Mouse (Mus musculus): ENCODE results near the gene Zbtb1. TPM values are rescaled to one million over a fixed set of nuclear protein-coding genes. Genes with fewer than 3 reads are reported as not detected.
A peak's percentile ranks its signal among the peaks of the same experiment; 100 is the strongest.

Zbtb1 gene
- total RNA-seq, 2 experiments from 2014 or later, result 3.7 to 4.6 TPM

- DNase-seq, result no peak
- intact Hi-C loops (cut with DNase I), result loop anchor here (10.0 kb wide), 1 partner anchor 107 kb away; no protein-coding TSS in a partner anchor
Measured at GRCm38 (mm10) chr12:76368201-76368789, 1.8 kb upstream of the Zbtb1 start.

GRCm38 (mm10) chr12:76368790-76369205 lies 1.3 kb upstream of the Zbtb1 start:
- intact Hi-C loops (cut with DNase I), result loop anchor here (10.0 kb wide), 1 partner anchor 106 kb away; no protein-coding TSS in a partner anchor
- DNase-seq, result peak; percentile 72

GRCm38 (mm10) chr12:76369206-76369977 lies 674 bp upstream of the Zbtb1 start, which contains the start of gene Zbtb25:
Zbtb25 (minus strand) TSS chr12:76369602.
- intact Hi-C loops (cut with DNase I), result loop anchor here (10.0 kb wide), 1 partner anchor 105 kb away; no protein-coding TSS in a partner anchor
- DNase-seq, result peak; percentile 88

GRCm38 (mm10) chr12:76370831-76371571 lies 935 bp downstream of the Zbtb1 start:
- intact Hi-C loops (cut with DNase I), result no loop called here
- peak; percentile 67 for DNase-seq

GRCm38 (mm10) chr12:76372046-76372445 lies 2.0 kb downstream of the Zbtb1 start:
- intact Hi-C loops (cut with DNase I), result no loop called here

GRCm38 (mm10) chr12:76372881-76373818 lies 3.1 kb downstream of the Zbtb1 start:
- intact Hi-C loops (cut with DNase I), result no loop called here
- no peak for DNase-seq

More at GRCm38 (mm10) chr12:76372046-76372445, 2.0 kb downstream of the Zbtb1 start:
- no peak for DNase-seq

GRCm38 (mm10) chr12:76373991-76374390 lies 3.9 kb downstream of the Zbtb1 start:
- intact Hi-C loops (cut with DNase I), result no loop called here
- no peak for DNase-seq

GRCm38 (mm10) chr12:76374911-76375310 lies 4.8 kb downstream of the Zbtb1 start:
- DNase-seq, result no peak
- intact Hi-C loops (cut with DNase I), result no loop called here

- DNase-seq, result no peak
- intact Hi-C loops (cut with DNase I), result no loop called here
Measured at GRCm38 (mm10) chr12:76375506-76375905, 5.4 kb downstream of the Zbtb1 start.

GRCm38 (mm10) chr12:76376649-76377048 lies 6.6 kb downstream of the Zbtb1 start:
- peak; percentile 16 for DNase-seq
- intact Hi-C loops (cut with DNase I), result no loop called here

GRCm38 (mm10) chr12:76377059-76377458 lies 7.0 kb downstream of the Zbtb1 start:
- no peak for DNase-seq
- intact Hi-C loops (cut with DNase I), result no loop called here

GRCm38 (mm10) chr12:76377726-76378125 lies 7.7 kb downstream of the Zbtb1 start:
- DNase-seq, result no peak
- intact Hi-C loops (cut with DNase I), result no loop called here

- no peak for DNase-seq
- intact Hi-C loops (cut with DNase I), result no loop called here
Measured at GRCm38 (mm10) chr12:76378556-76378955, 8.5 kb downstream of the Zbtb1 start.

- DNase-seq, result no peak
- intact Hi-C loops (cut with DNase I), result no loop called here
Measured at GRCm38 (mm10) chr12:76380151-76380550, 10.1 kb downstream of the Zbtb1 start.

- DNase-seq, result no peak
- intact Hi-C loops (cut with DNase I), result no loop called here
Measured at GRCm38 (mm10) chr12:76385342-76385741, 15.3 kb downstream of the Zbtb1 start.

GRCm38 (mm10) chr12:76388794-76389193 lies 18.7 kb downstream of the Zbtb1 start:
- intact Hi-C loops (cut with DNase I), result no loop called here
- DNase-seq, result peak; percentile 66

- DNase-seq, result no peak
- intact Hi-C loops (cut with DNase I), result no loop called here
Measured at GRCm38 (mm10) chr12:76391595-76392271, 21.7 kb downstream of the Zbtb1 start.

- no peak for DNase-seq
- intact Hi-C loops (cut with DNase I), result no loop called here
Measured at GRCm38 (mm10) chr12:76392979-76393378, 22.9 kb downstream of the Zbtb1 start.

GRCm38 (mm10) chr12:76397281-76397680 lies 27.2 kb downstream of the Zbtb1 start:
- intact Hi-C loops (cut with DNase I), result no loop called here
- no peak for DNase-seq

Measured in left cerebral cortex, postnatal 4 days (tissue).